Mouse (Mus musculus) liver, adult 2 months (tissue): ENCODE measurements around the gene Ddx19a. TPM values are rescaled to one million over a fixed set of nuclear protein-coding genes. Genes with fewer than 3 reads are reported as not detected.
"Not testable (repeated sequence)": the region's sequence is repeated elsewhere in the genome, so short reads cannot be mapped to it uniquely, and the experiment has no call there.

Source experiments
- DNase-seq: peaks from one replicate; pipeline ENCODE4 v3.0.0-alpha.2; 2011; ENCODE audit warnings: low read depth, low spot score; ENCODE audit errors: extremely low read depth
- H3K27ac ChIP-seq: fragments of 200-500 bp; replicated peaks from 2 replicates; pipeline ENCODE4 v1.5.1; 2012; ENCODE audit warnings: low read depth, mild to moderate bottlenecking, control low read depth, inconsistent platforms, low read length; ENCODE audit not compliant: insufficient read depth
- H3K27me3 ChIP-seq: fragments of 200-500 bp; 2 replicates; pipeline ENCODE4 v1.6.1; 2012; ENCODE audit warnings: mild to moderate bottlenecking, moderate library complexity, low read length, inconsistent platforms; ENCODE audit not compliant: control insufficient read depth, insufficient read depth
- H3K36me3 ChIP-seq: fragments of 200-500 bp; 2 replicates; pipeline ENCODE4 v1.6.1; 2012; ENCODE audit warnings: low read length, inconsistent platforms; ENCODE audit not compliant: control insufficient read depth, insufficient read depth
- H3K4me1 ChIP-seq: fragments of 200-500 bp; 2 replicates; pipeline ENCODE4 v1.6.1; 2011; ENCODE audit warnings: low read length; ENCODE audit not compliant: control insufficient read depth, insufficient read depth
- H3K4me3 ChIP-seq: fragments of 200-500 bp; 2 replicates; pipeline ENCODE4 v1.5.1; 2011; ENCODE audit warnings: low read depth, mild to moderate bottlenecking, control low read depth, low read length, moderate library complexity; ENCODE audit not compliant: insufficient read depth
- H3K79me2 ChIP-seq: fragments of 200-500 bp; 2 replicates; pipeline ENCODE4 v1.6.1; 2012; ENCODE audit warnings: inconsistent platforms, mild to moderate bottlenecking, low read length, moderate library complexity; ENCODE audit not compliant: control insufficient read depth, insufficient read depth
- H3K9ac ChIP-seq: fragments of 200-500 bp; 2 replicates; pipeline ENCODE4 v1.6.1; 2012; ENCODE audit warnings: low read depth, mild to moderate bottlenecking, control low read depth, inconsistent platforms, low read length
- CTCF ChIP-seq: fragments of 200-500 bp; IDR thresholded peaks from 2 replicates; pipeline ENCODE4 v1.5.1; 2011; ENCODE audit warnings: low read depth, low read length, control low read depth
- POLR2A ChIP-seq: fragments of 200-500 bp; IDR thresholded peaks from 2 replicates; pipeline ENCODE4 v1.6.1; 2011; ENCODE audit warnings: low read length, control low read depth; ENCODE audit not compliant: insufficient read depth; ENCODE audit errors: extremely low read depth
- WGBS: fragments of 180-500 bp; shearing (Covaris S2); methylation state at CpG from one replicate; pipeline ENCODE4 v1.1.7; 2018; 5-methylcytosine and 5-hydroxymethylcytosine counted together
- polyA plus RNA-seq: library from polyadenylated mRNA; depleted of rRNA; stranded (reverse); fragments of >200 nt; gene quantifications from 2 replicates; pipeline ENCODE4 v1.2.3, GENCODE M21; 2012
- total RNA-seq: library from RNA; depleted of rRNA; stranded (reverse); fragments of >200 nt; gene quantifications from 2 replicates; pipeline ENCODE4 v1.2.3, GENCODE M21; 2014

Ddx19a gene
- total and polyA plus RNA-seq, 2 experiments, result 10.2 to 12.0 TPM

GRCm38 (mm10) chr8:111033482-111034215, 36.0 kb upstream of the Ddx19a start:
- Histone ChIP-seq H3K4me3 (peak overlapping the region; percentile 83), H3K27ac (peak overlapping the region; percentile 94), H3K36me3 (peaks cover 11% of the 10 kb centered on the region), H3K9ac (peak overlapping the region; percentile 85), H3K27me3 (no peaks in the 10 kb centered on the region), H3K4me1 (peaks cover 13% of the 10 kb centered on the region), H3K79me2 (peaks cover 3% of the 10 kb centered on the region; the same call in 1 of the 2 replicates)
- 7% methylated on average over 37 of the region's 37 CpGs for WGBS
- peak; percentile 99 for DNase-seq
- TF ChIP-seq CTCF (no peak), POLR2A (0 out of 2 replicates have a peak, but pooled peaks have one; percentile 13)

DNA sequence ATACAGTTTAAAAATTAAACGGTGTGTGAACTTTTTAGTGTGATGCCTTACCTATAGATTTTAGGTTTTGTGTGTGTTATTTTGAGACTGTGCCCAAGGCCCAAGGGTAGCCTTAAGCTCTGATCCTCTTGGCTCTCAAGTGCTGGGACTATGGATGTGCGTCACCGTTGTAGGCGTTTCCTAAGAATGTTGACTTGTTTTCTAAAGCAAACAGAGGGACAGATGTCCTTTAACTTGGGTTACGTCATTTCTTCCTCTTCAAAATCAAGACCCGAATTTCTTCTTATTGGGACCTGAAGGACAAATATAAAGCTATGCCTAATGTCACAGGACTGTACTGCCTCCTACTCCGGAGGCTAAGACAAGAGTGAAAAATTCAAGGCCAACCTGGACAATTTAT, 35.3 kb upstream of the Ddx19a start, which contains the start of gene Aars:
Gene Aars, plus strand, starts transcription at position 229 of the 400 bp plus-strand sequence.
- Histone ChIP-seq H3K79me2 (peaks cover 3% of the 10 kb centered on the region; the same call in 1 of the 2 replicates), H3K27me3 (no peaks in the 10 kb centered on the region), H3K36me3 (peaks cover 5% of the 10 kb centered on the region), H3K4me3 (peak within 1 kb of the TSS; percentile 83), H3K9ac (peak within 1 kb of the TSS; percentile 85), H3K27ac (peak within 1 kb of the TSS; percentile 94), H3K4me1 (peaks cover 14% of the 10 kb centered on the region)
- DNase-seq, result peak; percentile 69
- TF ChIP-seq POLR2A (no peak), CTCF (no peak)
- WGBS, result 66% methylated on average over 7 of the region's 7 CpGs

DNA sequence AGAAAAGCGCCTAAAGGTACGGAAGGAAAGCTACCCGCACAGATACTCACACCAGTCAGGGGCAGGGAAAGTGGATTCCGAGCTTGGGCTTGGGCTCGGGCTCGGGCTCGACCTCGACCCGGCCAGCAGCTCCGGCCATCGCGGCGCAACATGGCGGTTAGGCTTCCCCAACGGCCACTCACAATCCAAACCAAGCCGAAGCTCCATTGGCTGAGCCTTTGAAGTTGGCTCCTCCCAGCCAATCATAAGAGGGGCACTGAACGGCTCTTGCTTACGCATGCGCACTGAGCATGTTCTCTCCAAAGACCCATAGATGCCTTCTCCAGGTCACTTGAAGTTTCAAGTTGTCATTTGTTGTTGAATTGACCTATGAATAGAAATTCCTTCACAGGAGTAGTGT, 34.0 kb upstream of the Ddx19a start, which contains the start of gene Ddx19b:
Gene Ddx19b, minus strand, starts transcription at position 180 of the 400 bp plus-strand sequence.
- WGBS, result 96% methylated on average over 19 of the region's 19 CpGs
- Histone ChIP-seq H3K27ac (no peak within 1 kb of the TSS), H3K4me1 (peaks cover 14% of the 10 kb centered on the region), H3K27me3 (no peaks in the 10 kb centered on the region), H3K36me3 (no peaks in the 10 kb centered on the region), H3K9ac (no peak within 1 kb of the TSS), H3K79me2 (no peaks in the 10 kb centered on the region), H3K4me3 (no peak within 1 kb of the TSS)
- TF ChIP-seq CTCF (no peak), POLR2A (no peak)
- DNase-seq, result no peak

DNA sequence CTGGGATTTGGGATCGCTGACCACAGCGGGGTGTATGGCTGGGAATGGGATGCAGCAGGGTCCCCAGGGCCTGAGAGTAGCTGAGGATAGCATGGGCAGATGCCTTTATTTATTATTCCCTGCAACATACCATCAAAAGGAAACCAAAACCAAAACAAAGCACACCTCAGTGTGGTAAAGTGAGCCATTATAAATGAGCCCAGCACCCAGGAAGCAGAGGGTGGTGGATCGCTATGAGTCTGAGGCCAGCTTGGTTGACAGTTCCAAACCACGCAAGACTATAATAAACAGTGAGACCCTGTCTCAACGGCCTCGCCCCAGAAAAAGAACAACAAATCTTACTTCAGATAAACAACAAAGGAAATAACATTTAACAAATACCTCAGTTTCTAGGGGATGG, 32.4 kb upstream of the Ddx19a start:
- Histone ChIP-seq H3K9ac (no peak overlapping the region), H3K27me3 (no peaks in the 10 kb centered on the region), H3K4me3 (no peak overlapping the region), H3K4me1 (peaks cover 6% of the 10 kb centered on the region; the same call in 1 of the 2 replicates), H3K36me3 (no peaks in the 10 kb centered on the region), H3K79me2 (no peaks in the 10 kb centered on the region), H3K27ac (no peak overlapping the region)
- 84% methylated on average over 6 of the region's 6 CpGs for WGBS
- no peak for DNase-seq
- no peak for TF ChIP-seq CTCF
- TF ChIP-seq POLR2A, result no peak

DNA sequence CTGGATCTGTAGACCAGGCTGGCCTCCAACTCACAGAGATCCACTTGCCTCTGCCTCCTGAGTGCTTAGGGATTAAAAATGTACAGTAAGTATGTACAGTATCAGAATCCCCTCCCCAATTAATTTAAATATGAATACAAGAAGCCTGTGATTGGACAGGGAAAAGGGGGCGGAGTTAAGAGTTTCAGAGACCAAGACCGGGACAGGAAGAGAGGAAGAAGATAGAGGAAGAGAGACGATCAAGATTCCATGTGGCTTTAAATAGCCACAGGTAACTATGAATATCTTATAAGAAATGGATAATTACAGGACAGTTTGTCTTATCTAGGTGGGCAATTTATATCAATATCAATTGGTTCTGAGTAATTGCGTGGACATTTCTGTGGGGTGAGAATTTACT, 32.0 kb upstream of the Ddx19a start:
- H3K27me3 ChIP-seq, result no peaks in the 10 kb centered on the region
- TF ChIP-seq POLR2A (no peak), CTCF (no peak)
- DNase-seq, result no peak
- 54% methylated on average over 4 of the region's 4 CpGs for WGBS
- no peak overlapping the region for H3K27ac ChIP-seq
- H3K4me1 ChIP-seq, result peaks cover 6% of the 10 kb centered on the region; the same call in 1 of the 2 replicates
- no peaks in the 10 kb centered on the region for H3K36me3 ChIP-seq
- H3K9ac ChIP-seq, result no peak overlapping the region
- H3K79me2 ChIP-seq, result no peaks in the 10 kb centered on the region
- no peak overlapping the region for H3K4me3 ChIP-seq

DNA sequence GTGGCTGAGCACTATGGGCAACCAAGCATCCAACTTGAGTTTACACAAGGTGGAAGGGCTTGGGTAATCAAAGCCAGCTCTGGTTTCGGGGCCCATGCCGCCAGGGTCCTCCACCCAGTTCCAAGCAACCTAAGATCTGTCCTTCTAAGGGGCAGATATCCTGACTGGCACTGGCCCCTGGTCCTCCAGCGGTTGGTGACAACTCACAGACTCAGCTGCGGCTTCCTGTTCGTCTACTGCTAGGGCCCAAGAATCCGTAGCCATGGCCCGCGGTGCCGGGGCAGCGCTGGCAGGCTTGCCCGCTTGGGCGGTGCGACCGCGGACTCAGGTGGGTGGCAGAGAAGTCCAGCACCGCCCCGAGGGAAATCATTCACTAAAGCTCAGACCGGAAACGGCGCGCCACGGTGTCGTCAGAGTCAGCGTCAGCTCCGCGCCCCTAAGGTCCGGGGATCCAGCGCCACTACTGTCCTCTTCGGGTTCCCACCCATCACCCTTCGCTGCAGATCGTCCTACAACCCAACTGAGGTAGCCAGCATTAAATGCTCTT, 29.9 kb upstream of the Ddx19a start:
- 0% methylated on average over 31 of the region's 31 CpGs for WGBS
- TF ChIP-seq POLR2A (0 out of 2 replicates have a peak, but pooled peaks have one; percentile 37), CTCF (no peak)

GRCm38 (mm10) chr8:111026609-111027008, 29.0 kb upstream of the Ddx19a start:
- H3K79me2 ChIP-seq, H3K9ac ChIP-seq, DNase-seq, H3K4me3 ChIP-seq, H3K27me3 ChIP-seq, H3K4me1 ChIP-seq, H3K36me3 ChIP-seq, H3K27ac ChIP-seq: not testable (repeated sequence)
- WGBS, result 75% methylated on average over 2 of the region's 2 CpGs

More for the DNA sequence above, 29.9 kb upstream of the Ddx19a start:
- Histone ChIP-seq H3K4me1 (peaks cover 2% of the 10 kb centered on the region; the same call in 1 of the 2 replicates), H3K27me3 (no peaks in the 10 kb centered on the region), H3K4me3 (peak overlapping the region; percentile 61), H3K79me2 (no peaks in the 10 kb centered on the region), H3K27ac (peak overlapping the region; percentile 85), H3K9ac (peak overlapping the region; percentile 83), H3K36me3 (no peaks in the 10 kb centered on the region)
- peak; percentile 87 for DNase-seq

DNA sequence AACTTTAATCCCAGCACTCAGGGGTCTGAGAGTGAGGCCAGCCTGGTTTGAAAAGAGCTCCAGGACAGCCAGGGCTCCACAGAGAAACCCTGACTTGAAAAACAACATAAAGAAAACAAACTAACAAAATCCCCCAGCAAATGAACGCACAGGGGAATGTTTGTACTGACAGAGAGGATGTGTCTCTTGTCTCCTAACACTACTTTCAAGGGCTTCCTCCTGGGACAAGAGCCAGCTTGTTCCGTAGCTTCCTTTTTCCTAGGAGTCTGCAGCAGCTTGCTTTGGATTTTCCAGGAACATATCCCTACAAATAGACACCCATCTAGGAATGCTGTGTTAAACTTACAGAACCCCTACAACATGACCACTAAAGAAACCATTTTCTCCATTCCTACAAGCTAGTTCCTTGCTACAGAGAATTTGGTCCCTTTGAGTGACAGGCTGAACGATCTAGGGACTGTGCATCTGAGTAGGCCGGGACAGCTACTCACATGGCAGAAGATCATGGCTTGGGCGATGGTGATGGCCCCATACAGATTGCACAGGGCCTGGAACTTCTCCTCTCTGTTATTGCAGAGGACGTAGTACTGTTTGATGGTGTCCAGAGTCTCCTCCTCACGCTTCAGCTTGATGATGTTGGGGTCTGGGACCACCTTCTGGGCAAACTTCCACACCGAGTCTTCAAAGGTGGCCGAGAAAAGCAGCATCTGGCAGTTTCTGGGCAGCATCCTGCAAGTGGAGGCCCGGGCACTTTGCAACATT, 12.8 kb upstream of the Ddx19a start:
- not testable (repeated sequence) for H3K4me1 ChIP-seq, H3K4me3 ChIP-seq, DNase-seq, H3K27ac ChIP-seq, H3K9ac ChIP-seq, H3K79me2 ChIP-seq, H3K27me3 ChIP-seq
- WGBS, result 91% methylated on average over 8 of the region's 10 CpGs
- peaks cover 34% of the 10 kb centered on the region for H3K36me3 ChIP-seq
